Mouse (Mus musculus): Measurements from ENCODE around the gene Plagl1.

DNA sequence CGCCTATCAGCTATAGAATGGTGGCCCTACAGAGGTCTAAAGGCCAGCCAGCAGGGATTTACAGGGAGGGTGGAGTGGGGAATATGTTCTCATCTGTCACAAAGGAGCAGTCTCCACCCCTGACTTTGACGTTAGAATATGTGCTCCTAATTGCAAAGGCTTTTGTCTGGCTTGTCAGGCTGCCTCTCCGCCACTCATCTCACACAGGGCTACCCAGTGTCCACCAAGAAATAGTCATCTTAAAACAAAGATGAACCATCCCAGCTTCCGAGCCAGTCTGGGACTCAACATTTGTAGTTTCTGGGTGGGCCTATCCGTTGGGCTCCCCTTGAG, 58.4 kb downstream of the Plagl1 start:
- TF ChIP-seq CTCF (IDR thresholded peaks at IDR 0.05; ENCODE audit: low read depth, low read length) = no peak
- TF ChIP-seq TAL1 (conservative IDR thresholded peaks at IDR 0.05; ENCODE audit: low read depth, low read length) = no peak

All from G1E (cell line).